In the genomic region with DNA sequence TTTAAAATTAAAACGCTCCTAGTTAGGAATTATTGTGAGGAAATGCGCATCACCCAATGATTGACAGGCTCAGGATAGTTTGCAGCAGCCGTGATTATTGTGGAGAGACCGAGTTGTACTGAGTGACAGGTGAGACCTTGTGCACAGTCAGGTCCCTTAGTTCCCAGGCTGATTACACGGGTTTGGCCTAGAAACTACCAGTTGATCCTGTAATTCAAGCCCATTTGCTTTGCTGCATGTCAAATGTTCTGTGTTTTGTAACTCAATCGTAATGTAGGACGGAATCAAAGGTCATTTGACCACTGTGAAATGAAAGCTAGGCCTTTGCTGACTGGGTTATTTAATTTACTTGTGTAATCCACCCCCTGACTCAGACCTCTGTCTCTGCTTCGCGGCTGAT, we compare ENCODE assay signal across 8 mouse cellular contexts. TPM values are rescaled to one million over a fixed set of nuclear protein-coding genes. Genes with fewer than 3 reads are reported as not detected.
DNase-seq lines count a peak whose midpoint lies in the region; ATAC-seq lines count a peak whose summit lies in the region.

No protein-coding gene starts in this region.

- 33% methylated on average over 9 of the region's 9 CpGs for WGBS in hindbrain, embryonic 10.5 days
- 25% methylated on average over 9 of the region's 9 CpGs for WGBS in liver, embryonic 12.5 days (ENCODE audit: insufficient replicate concordance)

- peak overlapping the region; percentile 78 for H3K9ac ChIP-seq in liver, embryonic 12.5 days

- DNase-seq in cerebellum, adult 9-11 months: peak; percentile 24
- DNase-seq in cerebellum, adult 11-12 months: no peak
- peak; percentile 39 for DNase-seq in 3T3-L1 (ENCODE audit: low read depth, low spot score)
- DNase-seq in hindbrain, embryonic 10.5 days (ENCODE audit: low spot score): no peak
- DNase-seq in skeletal muscle tissue, adult 2 months (ENCODE audit: low read depth, low spot score): peak; percentile 60
- DNase-seq in cerebellum, adult 8-10 months: no peak

- H3K4me1 ChIP-seq in hindbrain, embryonic 10.5 days (replicated peaks): peaks cover 15% of the 10 kb centered on the region
- peaks cover 16% of the 10 kb centered on the region for H3K4me1 ChIP-seq in liver, embryonic 12.5 days

- peak overlapping the region; percentile 83 for H3K4me2 ChIP-seq in liver, embryonic 12.5 days

- peak; percentile 24 for ATAC-seq in common myeloid progenitor, adult 5-6 weeks (replicated peaks; ENCODE audit: low read depth, poor library complexity, severe bottlenecking)
- ATAC-seq in liver, embryonic 12.5 days: peak; percentile 78

- H3K36me3 ChIP-seq in hindbrain, embryonic 10.5 days: peaks cover 9% of the 10 kb centered on the region; the same call in 1 of the 2 replicates
- H3K36me3 ChIP-seq in liver, embryonic 12.5 days: peaks cover 21% of the 10 kb centered on the region

- no peaks in the 10 kb centered on the region for H3K9me3 ChIP-seq in hindbrain, embryonic 10.5 days
- no peaks in the 10 kb centered on the region for H3K9me3 ChIP-seq in liver, embryonic 12.5 days (replicated peaks)

- H3K27me3 ChIP-seq in hindbrain, embryonic 10.5 days (ENCODE audit: insufficient read depth, poor library complexity, severe bottlenecking): no peaks in the 10 kb centered on the region
- H3K27me3 ChIP-seq in liver, embryonic 12.5 days (replicated peaks): no peaks in the 10 kb centered on the region

- H3K4me3 ChIP-seq in hindbrain, embryonic 10.5 days: peak overlapping the region; percentile 84
- H3K4me3 ChIP-seq in liver, embryonic 12.5 days: peak overlapping the region; percentile 78

- H3K27ac ChIP-seq in hindbrain, embryonic 10.5 days: peak overlapping the region; percentile 85
- peak overlapping the region; percentile 45; the same call in 1 of the 2 replicates for H3K27ac ChIP-seq in liver, embryonic 12.5 days

RNA-seq across cellular contexts. Expression of a gene that starts 0.5 kb away (rescaled TPM):
- total RNA-seq in common myeloid progenitor, adult 5-6 weeks (2017): 33.6 and 48.1 TPM in 2 replicates
- polyA plus RNA-seq in hindbrain, embryonic 10.5 days (2016; fragmentation: Nextera tagmentation; extraction: Ambion mirVana): 67.5 and 68.5 TPM in 2 replicates
- polyA plus RNA-seq in liver, embryonic 12.5 days (2016; fragmentation: Nextera tagmentation; extraction: Ambion mirVana): 44.1 and 45.4 TPM in 2 replicates

Comparison
In these comparisons a context has a peak if more than half of its experiments do, and no peak if none do; other contexts are left out.
1. DNase-seq: peak in cerebellum, adult 9-11 months (single experiment), 3T3-L1 (single experiment) and skeletal muscle tissue, adult 2 months (single experiment); none in cerebellum, adult 11-12 months (single experiment), hindbrain, embryonic 10.5 days (single experiment) and cerebellum, adult 8-10 months (single experiment).